ENCODE assay signal across 14 mouse cellular contexts in genomic region chr6:53394026-53394425, GRCm38 (mm10).
DNase-seq lines count a peak whose midpoint lies in the region; ATAC-seq and TF ChIP-seq lines count a peak whose summit lies in the region.
"Had no signal": no experiment of that assay in that cellular context is flagged by ENCODE, and none has a peak within 500 bp of the region (broad histone marks: within the 10 kb centered on the region; RNA-seq: fewer than 3 reads in every experiment).

No protein-coding gene starts in this region.

- no peak for ATAC-seq in heart, embryonic 14.5 days (ENCODE audit: insufficient number of reproducible peaks, insufficient read depth, low FRiP score, low read depth)
- no peak for ATAC-seq in lung, embryonic 15.5 days (ENCODE audit: borderline replicate concordance, extremely low read depth, low FRiP score, low TSS enrichment)
- no peak for ATAC-seq in lung, postnatal 0 days
- ATAC-seq in hindbrain, embryonic 15.5 days (ENCODE audit: low FRiP score, low read depth): 0 out of 2 replicates have a peak, but pooled peaks have one; percentile 42

- no peak for TF ChIP-seq EP300 in heart, adult 2 months (IDR thresholded peaks at IDR 0.05; ENCODE audit: insufficient read depth, low read depth, low read length)
- no peak for TF ChIP-seq EP300 in lung, postnatal 0 days (IDR thresholded peaks at IDR 0.05)

- H3K4me3 ChIP-seq in heart, embryonic 14.5 days (ENCODE audit: control insufficient read depth in 1 of 2, insufficient read depth in 1 of 2, low read depth in 1 of 2, low read length in 2 of 2): no peak overlapping the region
- no peak overlapping the region for H3K4me3 ChIP-seq in heart, adult 2 months
- no peak overlapping the region for H3K4me3 ChIP-seq in lung, embryonic 15.5 days
- no peak overlapping the region for H3K4me3 ChIP-seq in lung, postnatal 0 days (ENCODE audit: low read depth, low read length)
- no peak overlapping the region for H3K4me3 ChIP-seq in hindbrain, embryonic 15.5 days

- no peak for TF ChIP-seq POLR2A in heart, adult 2 months (IDR thresholded peaks at IDR 0.05; ENCODE audit: insufficient read depth, low read depth, low read length)

- H3K9me3 ChIP-seq in heart, embryonic 14.5 days (ENCODE audit: control insufficient read depth, low read length): no peaks in the 10 kb centered on the region
- no peaks in the 10 kb centered on the region for H3K9me3 ChIP-seq in lung, embryonic 15.5 days
- H3K9me3 ChIP-seq in lung, postnatal 0 days (ENCODE audit: low read length): no peaks in the 10 kb centered on the region
- no peaks in the 10 kb centered on the region for H3K9me3 ChIP-seq in hindbrain, embryonic 15.5 days

- H3K9ac ChIP-seq in heart, embryonic 14.5 days (ENCODE audit: low read length): no peak overlapping the region
- H3K9ac ChIP-seq in heart, adult 2 months (ENCODE audit: low read depth, low read length): no peak overlapping the region
- no peak overlapping the region for H3K9ac ChIP-seq in lung, embryonic 15.5 days
- no peak overlapping the region for H3K9ac ChIP-seq in lung, postnatal 0 days (replicated peaks; ENCODE audit: low read depth)
- H3K9ac ChIP-seq in hindbrain, embryonic 15.5 days: no peak overlapping the region

- no peak overlapping the region for H3K4me2 ChIP-seq in heart, embryonic 14.5 days (ENCODE audit: low read length)
- peak overlapping the region; percentile 3; the same call in 1 of the 2 replicates for H3K4me2 ChIP-seq in lung, embryonic 15.5 days
- H3K4me2 ChIP-seq in lung, postnatal 0 days (replicated peaks; ENCODE audit: low read depth, low read length): no peak overlapping the region
- no peak overlapping the region for H3K4me2 ChIP-seq in hindbrain, embryonic 15.5 days
- H3K4me2 ChIP-seq: midbrain, embryonic 11.5 days had no signal

- no peaks in the 10 kb centered on the region for H3K27me3 ChIP-seq in heart, embryonic 14.5 days (ENCODE audit: control insufficient read depth, insufficient read depth, low read length)
- H3K27me3 ChIP-seq in heart, adult 2 months (ENCODE audit: control insufficient read depth, insufficient read depth, low read length): no peaks in the 10 kb centered on the region
- no peaks in the 10 kb centered on the region for H3K27me3 ChIP-seq in lung, embryonic 15.5 days
- H3K27me3 ChIP-seq in lung, postnatal 0 days (replicated peaks; ENCODE audit: insufficient read depth, low read length): no peaks in the 10 kb centered on the region
- H3K27me3 ChIP-seq in hindbrain, embryonic 15.5 days: 0 out of 2 replicates have a peak, but pooled peaks cover 2% of the 10 kb centered on the region

- peaks cover 10 to 26% of the 10 kb centered on the region in 2 experiments for H3K4me1 ChIP-seq in heart, embryonic 14.5 days (ENCODE audit: control insufficient read depth in 2 of 2, insufficient read depth in 2 of 2, low read length in 2 of 2)
- peaks cover 12% of the 10 kb centered on the region for H3K4me1 ChIP-seq in heart, adult 2 months (ENCODE audit: control insufficient read depth, insufficient read depth, low read length)
- peaks cover 33% of the 10 kb centered on the region for H3K4me1 ChIP-seq in lung, embryonic 15.5 days
- no peaks in the 10 kb centered on the region for H3K4me1 ChIP-seq in lung, postnatal 0 days (ENCODE audit: insufficient read depth, low read depth, low read length)
- peaks cover 28% of the 10 kb centered on the region for H3K4me1 ChIP-seq in hindbrain, embryonic 15.5 days (replicated peaks)

- no peak for TF ChIP-seq CTCF in heart, adult 2 months (IDR thresholded peaks at IDR 0.05)
- no peak for TF ChIP-seq CTCF in lung, postnatal 0 days (IDR thresholded peaks at IDR 0.05)

- peak overlapping the region; percentile 22 to 42; a peak in 3 of 4 replicates for H3K27ac ChIP-seq in heart, embryonic 14.5 days (replicated peaks in 1 of 2; ENCODE audit: control insufficient read depth in 1 of 2, insufficient read depth in 1 of 2, low read depth in 2 of 2, low read length in 2 of 2)
- no peak overlapping the region; the same call in 1 of the 2 replicates for H3K27ac ChIP-seq in heart, adult 2 months
- no peak overlapping the region for H3K27ac ChIP-seq in lung, embryonic 15.5 days
- H3K27ac ChIP-seq in lung, postnatal 0 days (ENCODE audit: low read length): no peak overlapping the region
- H3K27ac ChIP-seq in hindbrain, embryonic 15.5 days (replicated peaks): no peak overlapping the region

- H3K36me3 ChIP-seq in heart, embryonic 14.5 days (ENCODE audit: control insufficient read depth, insufficient read depth, low read length): 0 out of 2 replicates have a peak, but pooled peaks cover 5% of the 10 kb centered on the region
- no peaks in the 10 kb centered on the region; the same call in 1 of the 2 replicates for H3K36me3 ChIP-seq in heart, adult 2 months (ENCODE audit: control insufficient read depth, insufficient read depth, low read length)
- H3K36me3 ChIP-seq in lung, embryonic 15.5 days: no peaks in the 10 kb centered on the region
- no peaks in the 10 kb centered on the region for H3K36me3 ChIP-seq in lung, postnatal 0 days (ENCODE audit: insufficient read depth, low read length)
- no peaks in the 10 kb centered on the region for H3K36me3 ChIP-seq in hindbrain, embryonic 15.5 days

- H3K79me2 ChIP-seq in heart, adult 2 months (replicated peaks; ENCODE audit: control insufficient read depth, insufficient read depth, low read length): no peaks in the 10 kb centered on the region

- no peak for DNase-seq in heart, adult 2 months
- DNase-seq in lung, postnatal 0 days (ENCODE audit: low spot score): no peak
- peak; percentile 51 for DNase-seq in embryo, embryonic 11 days
- no peak for DNase-seq in frontal cortex, postnatal 10 days (ENCODE audit: low spot score in 2 of 2)
- no peak for DNase-seq in spleen, adult 18-20 months
- DNase-seq: cerebellum, adult 9-11 months; kidney, postnatal 25 days; left cerebral cortex, postnatal 4 days; lung, postnatal 10 days; thymus, adult 18-20 months had no signal

- intact Hi-C loops in heart, adult 2 months (cut with DNase I): no loop called here

- 38% methylated on average over 7 of the region's 7 CpGs for WGBS in heart, embryonic 14.5 days
- 28% methylated on average over 7 of the region's 7 CpGs for WGBS in heart, adult 2 months
- 21% methylated on average over 7 of the region's 7 CpGs for WGBS in lung, embryonic 15.5 days
- 21% methylated on average over 7 of the region's 7 CpGs for WGBS in lung, postnatal 0 days
- 36% methylated on average over 7 of the region's 7 CpGs for WGBS in hindbrain, embryonic 15.5 days

Comparison
In these comparisons a context has a peak if more than half of its experiments do, and no peak if none do; other contexts are left out.
1. H3K27ac ChIP-seq: peak in heart, embryonic 14.5 days (2 of 2); none in heart, adult 2 months (single experiment), lung, embryonic 15.5 days (single experiment), lung, postnatal 0 days (single experiment) and hindbrain, embryonic 15.5 days (single experiment).